Mouse (Mus musculus): ENCODE data around the gene Prpf18.

GRCm38 (mm10) chr2:4679886-4680285, 28.0 kb upstream of the Prpf18 start:
- no peak for TF ChIP-seq GATA1 (IDR thresholded peaks at IDR 0.05; ENCODE audit: low read length)
- TF ChIP-seq TAL1 (IDR thresholded peaks at IDR 0.05; ENCODE audit: low read length), result no peak
